Mouse (Mus musculus) liver, embryonic 14.5 days (tissue): Measurements from ENCODE around the gene Cd2bp2.

ENCODE experiments used
- CTCF ChIP-seq: IDR thresholded peaks from 2 replicates; pipeline ENCODE4 v1.5.1; 2016; ENCODE audit warnings: antibody characterized with exemption, low read depth, control low read depth
- EP300 ChIP-seq: IDR thresholded peaks from 2 replicates; pipeline ENCODE4 v1.6.1; 2016; ENCODE audit warnings: antibody characterized with exemption, low read depth

DNA sequence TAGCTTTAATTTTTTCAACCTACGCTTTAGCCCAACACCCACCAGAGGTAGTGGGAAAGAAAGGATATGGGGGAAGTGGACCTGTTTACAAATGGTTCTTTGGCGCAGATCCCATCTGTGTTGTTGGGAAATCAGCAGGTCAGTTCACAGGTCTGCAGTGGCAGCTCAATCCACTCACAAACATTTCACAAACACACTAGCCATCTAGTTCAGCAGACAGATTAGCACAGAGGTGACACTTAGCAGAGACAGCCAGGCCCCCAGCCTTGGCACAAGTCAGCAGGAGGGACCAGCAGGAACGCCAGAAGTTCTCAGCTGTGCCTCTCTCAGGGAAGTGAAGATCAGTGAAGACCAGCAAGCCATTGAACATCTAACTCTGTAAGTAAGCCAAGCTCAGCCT, 47.9 kb downstream of the Cd2bp2 start:
- no peak for TF ChIP-seq CTCF
- no peak for TF ChIP-seq EP300
